Mouse (Mus musculus) cerebellum, postnatal 10 days (tissue): ENCODE measurements around the gene Eif3a.

Experiments used
- DNase-seq, 2 experiments: peaks; one replicate each; pipeline ENCODE4 v3.0.0; 2021; ENCODE audit warnings: mixed read lengths in 2 of 2

Gene Eif3a

DNA sequence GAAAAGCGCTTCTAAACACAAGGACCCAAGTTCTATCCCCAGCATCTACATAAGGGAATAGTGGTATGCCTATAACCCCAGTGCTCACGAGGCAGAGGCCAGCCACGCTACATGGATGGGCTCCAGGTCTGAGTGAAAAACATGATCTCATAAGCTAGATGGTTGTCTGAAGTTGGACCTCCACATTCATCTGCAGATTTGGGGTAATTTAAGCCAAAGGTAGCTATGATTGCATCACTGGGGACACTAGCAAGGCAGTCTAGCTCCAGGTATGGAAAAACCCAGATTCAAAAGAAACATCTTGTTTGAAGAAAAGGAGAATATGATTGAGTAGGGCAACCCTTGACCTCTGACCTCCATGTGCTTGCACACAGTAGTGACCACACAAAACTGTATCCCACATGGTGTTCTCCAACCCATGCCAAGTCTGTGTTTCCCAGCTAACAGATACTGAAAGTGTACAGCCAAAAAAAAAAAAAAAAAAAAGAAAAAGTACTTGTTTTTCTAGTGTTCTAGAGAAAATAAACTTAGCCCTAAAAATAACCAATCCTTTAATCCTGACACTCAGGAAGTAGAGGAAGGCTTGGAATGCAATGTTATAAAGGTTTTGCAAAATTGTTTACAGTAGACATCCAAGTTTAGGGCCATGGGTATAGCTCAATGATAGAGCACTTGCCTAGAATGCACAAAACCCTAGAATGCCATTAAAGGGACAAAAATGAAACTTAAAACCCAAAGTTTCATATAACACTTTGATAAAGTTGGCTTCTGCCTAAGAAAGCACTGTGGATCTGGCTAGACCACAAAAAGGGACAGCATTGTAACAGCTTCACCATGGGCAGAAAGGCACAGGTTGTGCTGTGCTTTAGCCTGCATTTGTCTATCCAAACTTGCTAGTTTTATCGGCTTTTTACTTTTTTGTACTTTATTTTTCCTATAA lies 31.3 kb downstream of the Eif3a start:
- DNase-seq, result peak in 1 of 2 experiments; percentile 14

DNA sequence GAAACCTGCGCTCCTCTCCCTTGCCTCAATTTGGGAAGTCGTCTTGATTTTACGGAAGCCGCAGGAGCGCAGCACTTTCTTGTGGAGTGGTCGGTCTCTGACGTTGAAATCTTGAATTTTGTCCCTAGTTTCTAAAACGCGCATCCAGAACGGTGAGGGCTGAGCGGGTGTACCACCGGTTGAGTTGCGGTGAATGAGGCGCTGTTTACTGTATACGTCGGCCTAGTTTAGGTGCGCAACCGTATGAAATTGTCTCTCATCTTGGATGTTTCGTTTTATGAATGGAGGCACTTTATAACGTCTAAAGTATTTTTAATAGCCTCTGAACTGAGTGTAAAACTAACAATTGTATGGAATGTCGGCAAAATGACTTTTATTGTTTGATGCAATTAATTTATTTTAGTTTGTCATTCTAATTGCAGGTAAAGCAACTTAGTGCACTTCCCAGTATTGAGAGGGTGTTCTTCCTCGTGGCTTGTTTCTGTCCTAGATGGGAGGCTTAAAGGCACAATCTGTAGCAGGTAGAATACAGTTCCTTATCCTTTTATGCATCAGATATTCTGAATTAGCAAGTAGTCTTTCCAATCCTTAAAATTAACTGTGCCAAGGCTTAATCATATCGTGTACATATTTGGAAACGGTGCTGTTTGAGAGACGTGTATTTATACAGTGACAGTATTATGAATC lies 33.2 kb downstream of the Eif3a start:
- DNase-seq, result no peak

DNA sequence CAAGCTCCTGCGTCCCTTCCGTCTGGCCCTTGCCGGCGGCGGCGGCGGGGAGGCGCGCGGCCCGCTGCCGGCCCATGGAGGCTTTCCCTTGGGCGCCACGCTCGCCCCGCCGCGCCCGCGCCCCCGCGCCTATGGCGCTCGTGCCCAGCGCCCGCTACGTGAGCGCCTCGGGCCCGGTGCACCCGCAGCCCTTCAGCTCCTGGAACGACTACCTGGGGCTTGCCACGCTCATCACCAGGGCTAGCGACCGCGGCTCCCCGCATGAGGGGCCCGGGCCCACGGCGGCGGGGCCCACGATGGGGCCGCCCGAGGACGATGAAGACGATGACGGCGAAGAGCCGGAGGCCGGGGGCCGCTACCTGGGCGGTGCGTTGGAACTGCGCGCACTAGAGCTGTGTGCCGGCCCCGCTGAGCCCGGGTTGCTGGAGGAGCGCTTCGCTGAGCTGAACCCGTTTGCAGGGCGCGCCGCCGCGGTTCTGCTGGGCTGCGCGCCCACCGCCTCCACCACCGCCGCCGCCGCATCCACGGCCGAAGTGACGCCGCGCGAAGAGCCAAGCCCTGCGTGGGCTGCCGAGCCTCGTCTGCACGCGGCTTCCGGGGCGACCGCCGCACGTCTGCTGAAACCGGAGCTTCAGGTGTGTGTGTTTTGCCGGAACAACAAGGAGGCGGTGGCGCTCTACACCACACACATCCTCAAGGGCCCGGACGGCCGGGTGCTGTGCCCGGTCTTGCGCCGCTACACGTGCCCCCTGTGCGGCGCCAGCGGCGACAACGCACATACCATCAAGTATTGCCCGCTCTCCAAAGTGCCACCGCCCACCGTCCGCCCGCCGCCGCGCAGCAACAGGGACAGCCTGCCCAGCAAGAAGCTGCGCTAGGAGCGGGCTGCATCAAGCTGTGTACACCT lies 34.0 kb downstream of the Eif3a start:
- DNase-seq, result peak; percentile 71 to 75

DNA sequence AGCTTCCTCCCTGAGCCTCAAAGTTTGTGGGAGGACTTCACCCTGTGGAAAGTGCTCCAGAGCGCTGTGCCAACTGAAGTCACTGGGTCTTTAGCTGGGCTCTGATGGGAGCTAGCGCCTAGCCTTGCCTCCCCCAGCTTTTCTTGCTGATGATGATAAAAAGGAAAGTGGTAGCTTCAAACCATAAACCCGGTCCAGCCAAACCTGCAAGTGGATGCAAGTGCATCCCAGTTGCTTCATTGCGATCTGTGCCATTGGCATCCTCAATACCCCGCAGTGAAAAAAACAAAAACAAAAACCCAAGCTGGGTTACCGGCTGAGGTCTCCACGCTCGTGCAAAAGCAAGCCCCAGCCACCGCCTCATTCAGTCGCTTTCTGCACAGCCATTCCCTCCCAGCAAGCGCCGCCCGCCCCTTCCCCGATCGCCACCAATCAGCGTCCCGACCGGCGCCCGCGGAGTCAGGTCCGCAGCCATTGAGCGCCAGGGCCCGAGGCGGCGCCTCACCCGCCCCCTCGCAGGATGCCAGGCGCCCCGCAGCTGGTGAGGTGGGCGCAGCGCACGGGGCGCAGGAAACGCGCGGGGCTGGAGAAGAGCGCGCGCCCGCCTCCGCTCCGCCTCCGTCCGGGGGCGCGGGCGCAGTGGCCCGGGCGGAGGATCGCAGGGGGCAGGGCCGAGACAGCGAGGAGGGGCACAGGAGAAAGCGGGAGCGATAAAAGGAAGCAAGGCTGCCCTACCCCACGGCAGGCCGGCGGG lies 34.8 kb downstream of the Eif3a start, which contains the start of gene Nanos1:
Gene Nanos1, plus strand, starts transcription at position 550 of the 754 bp plus-strand sequence.
- peak; percentile 95 to 97 for DNase-seq

DNA sequence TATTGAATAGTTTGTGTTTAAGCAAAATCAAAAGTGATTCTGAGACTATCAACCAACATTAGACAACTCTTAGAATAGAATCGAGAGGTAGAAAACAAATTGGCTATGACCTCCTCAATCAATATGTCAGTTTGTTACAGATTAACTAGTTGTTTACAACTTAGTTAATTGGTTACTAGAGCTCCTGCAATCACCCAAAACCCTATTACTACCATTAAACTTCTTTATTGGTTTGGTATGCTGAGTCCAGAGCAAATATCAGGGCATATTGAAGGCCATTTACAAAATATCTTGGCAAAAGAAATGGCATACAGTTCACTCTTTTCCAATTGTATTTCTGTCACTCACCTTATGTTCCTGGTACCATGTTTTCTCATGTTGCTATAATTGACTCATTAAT lies 42.7 kb downstream of the Eif3a start:
- DNase-seq, result no peak

DNA sequence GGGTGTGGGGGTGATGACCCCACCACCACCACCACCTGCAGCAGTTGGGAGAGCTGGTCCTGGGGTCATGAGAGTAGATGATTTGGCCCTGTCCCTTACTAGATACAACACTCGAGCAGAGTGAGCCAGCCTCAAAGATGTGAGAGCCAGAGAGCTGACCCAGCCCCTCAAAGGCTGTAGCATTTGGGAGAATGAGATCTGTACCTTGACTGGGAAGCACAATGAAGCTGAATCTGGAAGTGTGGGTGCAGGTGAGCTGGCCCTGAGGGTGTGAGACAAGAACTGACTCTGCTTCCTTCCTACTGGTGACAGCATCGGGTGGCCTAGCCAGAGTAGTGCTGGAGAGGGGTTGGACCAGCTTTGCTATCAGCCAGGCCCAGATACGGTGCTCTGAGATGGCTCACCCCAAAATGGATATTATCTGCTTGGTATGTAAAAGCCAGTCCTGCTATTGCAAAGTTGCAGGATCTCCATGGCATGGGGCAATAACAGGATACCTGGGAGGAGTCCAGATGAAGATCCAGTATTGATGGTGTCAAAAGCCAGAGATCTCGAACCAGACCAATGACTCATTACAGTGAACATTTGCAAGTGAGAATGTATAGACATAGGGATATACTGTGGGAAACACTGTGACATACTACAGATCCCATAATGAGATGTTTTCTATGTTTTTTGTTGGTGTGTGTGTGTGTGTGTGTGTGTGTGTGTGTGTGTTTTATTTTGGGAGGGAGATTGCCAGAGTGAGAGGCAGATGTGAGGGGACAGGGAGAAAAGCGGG lies 46.5 kb downstream of the Eif3a start:
- no peak for DNase-seq

DNA sequence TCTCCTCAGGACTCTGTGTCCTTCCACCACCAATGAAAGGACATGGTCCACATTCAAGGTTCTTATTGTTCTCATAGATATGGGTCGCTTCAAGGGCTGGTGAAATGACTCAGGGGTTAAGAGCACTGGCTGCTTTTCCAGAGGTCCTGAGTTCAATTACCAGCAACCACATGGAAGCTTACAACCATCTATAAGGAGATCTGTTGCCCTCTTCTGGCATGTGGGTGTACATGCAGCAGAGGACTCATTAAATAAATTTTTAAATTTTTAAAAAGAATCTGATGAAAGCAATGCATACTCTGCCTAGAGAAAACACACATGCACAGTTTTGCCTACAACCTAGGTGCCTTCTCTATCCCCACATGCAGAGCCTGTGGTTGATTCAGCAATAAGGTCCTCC lies 49.9 kb downstream of the Eif3a start:
- DNase-seq, result no peak

DNA sequence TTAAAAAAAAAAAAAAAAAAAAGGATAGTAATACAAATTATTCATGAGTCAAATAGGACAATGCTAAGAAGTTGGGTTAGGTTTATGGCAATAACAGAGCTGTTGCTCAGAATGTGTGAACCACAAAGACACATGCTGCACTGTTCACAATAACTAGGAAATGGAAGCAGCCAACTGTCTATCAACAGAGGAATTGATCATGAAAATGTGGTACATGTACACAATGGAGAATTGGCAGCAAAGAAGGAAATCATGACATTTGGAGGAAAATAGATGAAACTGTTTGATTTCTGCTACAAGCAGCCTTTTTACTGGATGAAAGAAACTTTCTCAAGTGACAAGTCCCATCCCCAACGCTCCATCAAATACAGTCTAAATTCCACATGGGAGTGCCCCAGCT lies 58.5 kb downstream of the Eif3a start:
- no peak for DNase-seq

DNA sequence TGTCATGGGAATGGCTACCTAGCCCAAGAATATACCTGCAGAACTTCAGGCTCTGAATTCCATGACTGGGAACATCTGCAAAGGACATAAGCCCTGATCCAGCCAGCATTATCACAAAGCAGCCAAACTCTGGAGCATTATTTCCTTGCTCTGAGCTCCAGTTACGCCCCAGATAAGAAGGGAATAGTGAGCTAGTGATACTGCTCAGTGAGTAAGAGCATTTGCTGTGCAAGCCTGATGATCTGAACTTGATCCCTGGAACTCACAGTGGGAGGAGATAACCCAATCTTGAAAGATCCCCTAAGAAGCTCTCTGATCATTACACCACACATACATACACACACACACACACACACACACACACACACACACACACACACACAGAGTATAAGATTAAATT lies 59.2 kb downstream of the Eif3a start:
- no peak for DNase-seq

DNA sequence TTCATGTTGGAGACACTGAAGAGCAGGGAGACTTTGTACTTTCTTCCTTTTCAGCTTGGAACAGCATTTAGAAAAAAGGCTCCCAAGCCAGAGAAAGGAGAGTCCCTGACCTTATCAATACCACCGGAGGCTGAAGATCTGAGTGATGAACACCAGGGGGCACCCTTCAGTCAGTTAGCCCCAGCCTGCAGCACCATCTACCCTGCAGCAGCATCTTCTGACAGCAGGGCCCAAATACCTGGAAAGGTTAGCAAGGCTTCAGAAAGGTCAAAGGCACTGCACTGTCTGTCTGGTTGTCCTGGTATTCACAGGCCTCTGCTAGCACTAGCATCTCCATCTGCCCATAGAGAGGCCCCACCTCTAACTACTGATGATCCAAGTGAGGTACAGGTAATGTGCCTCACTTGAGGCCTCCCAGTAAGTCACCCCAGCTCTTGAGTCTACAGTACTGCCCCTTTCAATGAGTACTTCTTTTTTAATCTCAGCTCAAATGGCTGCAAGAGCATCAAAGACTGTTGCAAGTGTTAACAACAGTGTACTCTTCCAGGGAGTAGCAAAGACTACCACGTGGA lies 60.1 kb downstream of the Eif3a start:
- peak; percentile 62 to 73 for DNase-seq

DNA sequence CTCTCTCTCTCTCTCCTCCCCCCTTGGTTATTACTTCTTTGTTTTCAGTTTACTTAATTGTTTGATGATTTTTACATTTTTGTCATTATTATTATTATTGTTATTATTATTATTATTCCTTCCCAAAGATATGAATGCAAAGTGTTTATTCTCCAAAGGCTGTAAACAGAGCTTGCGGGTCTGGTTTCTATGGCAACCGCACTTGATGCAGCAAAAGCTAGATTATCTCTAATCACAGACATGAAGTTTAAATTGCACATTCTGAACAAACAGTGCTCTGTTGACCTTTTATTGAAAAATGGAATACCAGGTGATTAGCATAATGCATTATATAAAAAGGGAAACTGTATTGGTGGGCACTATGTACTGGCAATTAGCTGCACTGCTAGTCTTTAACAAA lies 74.1 kb downstream of the Eif3a start:
- no peak for DNase-seq

DNA sequence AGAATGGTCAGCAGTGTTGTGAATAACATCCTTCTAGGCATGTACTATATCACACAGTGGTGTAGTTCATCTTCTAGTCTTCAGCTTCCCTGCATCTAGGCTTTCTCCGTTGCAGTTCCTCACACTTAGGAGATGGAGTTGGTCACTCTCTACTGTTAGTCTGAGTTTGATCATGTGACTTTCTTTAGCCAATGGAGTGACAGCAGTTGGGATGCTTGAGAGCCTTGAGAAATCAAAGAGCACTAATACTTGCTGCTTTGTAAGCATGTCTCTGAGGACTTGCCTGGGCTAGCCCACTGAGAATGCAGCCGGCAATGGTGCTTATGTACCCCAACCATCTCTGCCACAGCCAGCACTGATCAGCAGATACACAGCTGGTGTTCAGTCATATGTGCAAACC lies 77.9 kb downstream of the Eif3a start:
- no peak for DNase-seq
